Mouse (Mus musculus) hindbrain, embryonic 15.5 days (tissue): Measurements from ENCODE around the gene Pde4b. TPM values are rescaled to one million over a fixed set of nuclear protein-coding genes. Genes with fewer than 3 reads are reported as not detected.
A peak's percentile ranks its signal among the peaks of the same experiment; 100 is the strongest.

Source experiments
- ATAC-seq: fragments of 200-750 bp; cut with Nextera tagmentation; 2 replicates; pipeline ENCODE4 v1.8.0; 2017; ENCODE audit warnings: low read depth, moderate number of reproducible peaks, moderate TSS enrichment; ENCODE audit not compliant: low FRiP score
- H3K27ac ChIP-seq: fragments of 300-500 bp; sonication (generic); replicated peaks from 2 replicates; pipeline ENCODE4 v1.5.1; 2015; ENCODE audit warnings: mild to moderate bottlenecking, inconsistent platforms
- H3K27me3 ChIP-seq: fragments of 300-500 bp; sonication (generic); 2 replicates; pipeline ENCODE4 v1.6.1; 2015; ENCODE audit warnings: control low read depth, inconsistent platforms
- H3K36me3 ChIP-seq: fragments of 300-500 bp; sonication (generic); 2 replicates; pipeline ENCODE4 v1.6.1; 2015; ENCODE audit warnings: control low read depth, inconsistent platforms
- H3K4me1 ChIP-seq: fragments of 300-500 bp; sonication (generic); replicated peaks from 2 replicates; pipeline ENCODE4 v1.6.1; 2015; ENCODE audit warnings: control low read depth, inconsistent platforms
- H3K4me2 ChIP-seq: fragments of 300-500 bp; sonication (generic); 2 replicates; pipeline ENCODE4 v1.6.1; 2015; ENCODE audit warnings: moderate library complexity, mild to moderate bottlenecking, inconsistent platforms
- H3K4me3 ChIP-seq: fragments of 300-500 bp; sonication (generic); 2 replicates; pipeline ENCODE4 v1.5.1; 2015; ENCODE audit warnings: mild to moderate bottlenecking, inconsistent platforms
- H3K9ac ChIP-seq: fragments of 300-500 bp; sonication (generic); 2 replicates; pipeline ENCODE4 v1.6.1; 2015; ENCODE audit warnings: inconsistent platforms
- H3K9me3 ChIP-seq: fragments of 300-500 bp; sonication (generic); 2 replicates; pipeline ENCODE4 v1.6.1; 2016; ENCODE audit warnings: control low read depth, inconsistent platforms
- WGBS: fragments of 180-500 bp; shearing (Covaris S2); methylation state at CpG from one replicate; pipeline ENCODE4 v1.1.7; 2015; 5-methylcytosine and 5-hydroxymethylcytosine counted together
- polyA plus RNA-seq: library from polyadenylated mRNA; unstranded; fragments of >200 nt; fragmentation: Nextera tagmentation; extraction: Ambion mirVana; gene quantifications from 2 replicates; pipeline ENCODE4 v1.2.1, GENCODE M21; 2015

The Pde4b gene
- polyA plus RNA-seq, 1 experiment from 2014 or later, result 44.0 TPM

DNA sequence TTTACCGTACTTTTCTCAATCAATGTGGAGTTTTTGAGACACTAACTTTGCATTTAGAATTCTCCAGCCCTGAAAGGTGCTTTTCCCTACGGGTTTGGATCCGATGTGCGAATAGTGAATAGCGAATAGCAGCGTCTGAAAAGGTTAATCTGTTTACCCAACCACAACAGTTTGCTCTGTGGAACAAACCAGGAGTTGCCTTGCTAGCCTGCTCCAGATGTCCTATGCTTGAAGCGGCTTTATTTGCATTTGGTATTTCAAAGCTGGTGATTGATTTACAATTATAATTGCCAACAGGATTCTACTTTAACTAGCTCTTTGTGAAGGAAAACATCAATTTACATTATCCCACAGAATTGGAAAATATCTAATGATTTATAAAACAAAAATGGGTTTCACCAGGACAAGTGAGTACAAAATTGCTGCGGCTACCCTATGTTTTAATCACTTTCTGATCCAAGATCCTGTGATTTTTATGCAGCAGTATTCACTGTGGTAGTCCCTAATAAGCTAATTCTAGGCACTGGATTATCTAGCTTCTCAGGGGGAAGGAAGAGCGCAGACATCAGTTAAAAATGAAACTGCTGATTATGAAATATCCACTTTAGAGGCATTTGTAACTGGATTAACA is 280.9 kb downstream of the Pde4b start:
- no peak for ATAC-seq
- Histone ChIP-seq H3K27ac (no peak overlapping the region), H3K9ac (no peak overlapping the region), H3K4me2 (no peak overlapping the region), H3K4me3 (no peak overlapping the region), H3K36me3 (no peaks in the 10 kb centered on the region), H3K4me1 (no peaks in the 10 kb centered on the region; the same call in 1 of the 2 replicates), H3K9me3 (no peaks in the 10 kb centered on the region), H3K27me3 (no peaks in the 10 kb centered on the region)
- WGBS, result 37% methylated on average over 9 of the region's 9 CpGs

DNA sequence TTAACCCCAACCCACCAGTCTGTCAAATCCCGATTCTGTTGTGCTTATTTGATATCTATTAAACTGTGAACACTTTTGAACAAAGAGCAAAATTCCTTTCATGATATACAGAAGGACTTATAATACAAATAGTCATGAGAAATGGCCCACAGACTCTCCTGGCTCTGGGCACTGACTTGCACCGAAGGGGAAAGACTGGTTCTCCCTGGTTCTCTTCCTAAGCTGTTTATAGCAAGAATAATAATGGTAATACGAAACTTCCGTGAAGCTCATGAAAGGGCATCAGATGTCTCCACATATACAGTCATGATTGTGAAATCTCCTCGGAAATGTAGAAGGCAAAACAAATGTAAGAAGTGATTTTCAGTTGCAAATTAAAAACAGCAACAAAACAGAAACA is 287.3 kb downstream of the Pde4b start:
- Histone ChIP-seq H3K4me3 (no peak overlapping the region), H3K4me1 (no peaks in the 10 kb centered on the region), H3K4me2 (no peak overlapping the region), H3K27ac (no peak overlapping the region), H3K27me3 (no peaks in the 10 kb centered on the region), H3K9ac (no peak overlapping the region), H3K36me3 (no peaks in the 10 kb centered on the region), H3K9me3 (no peaks in the 10 kb centered on the region)
- WGBS, result 87% methylated on average over 5 of the region's 5 CpGs
- ATAC-seq, result no peak

DNA sequence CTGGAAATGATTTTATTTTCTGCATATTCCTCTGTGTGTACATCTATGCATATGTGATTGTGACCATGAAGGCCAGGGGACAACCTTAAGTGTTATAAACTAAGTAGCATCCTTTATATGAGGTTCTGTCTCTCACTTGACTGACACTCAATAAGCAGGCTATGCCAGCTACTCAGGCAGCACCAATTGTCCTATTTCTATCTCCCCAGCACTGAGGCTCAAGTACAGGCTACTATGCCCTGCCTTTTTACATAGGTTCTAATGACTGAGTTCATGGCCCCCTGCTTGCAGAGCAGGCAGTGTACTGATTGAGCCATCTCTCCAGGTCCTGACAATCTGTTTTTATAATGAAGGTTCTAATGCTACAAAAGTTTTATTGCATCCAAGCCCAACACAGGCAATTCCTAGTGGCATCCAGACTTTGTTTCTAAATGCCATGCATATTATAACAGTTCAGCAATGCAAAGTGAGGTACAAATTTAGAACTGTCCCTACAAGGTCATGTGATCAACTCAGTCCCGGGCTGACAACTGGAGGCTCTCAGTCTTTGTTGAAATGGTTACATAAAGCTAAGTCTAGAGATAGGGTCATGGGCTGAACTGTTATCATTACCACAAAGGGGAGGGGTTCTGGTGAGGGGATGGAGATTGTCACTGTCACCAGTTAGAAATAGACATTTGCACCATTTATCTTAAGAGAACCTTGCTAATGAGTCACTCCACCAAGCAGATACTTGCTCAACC is 295.6 kb downstream of the Pde4b start:
- no peaks in the 10 kb centered on the region for H3K9me3 ChIP-seq
- H3K4me1 ChIP-seq, result no peaks in the 10 kb centered on the region
- WGBS, result 78% methylated on average over 1 of the region's 1 CpGs
- no peak overlapping the region for H3K4me3 ChIP-seq
- no peaks in the 10 kb centered on the region for H3K36me3 ChIP-seq
- H3K27ac ChIP-seq, result no peak overlapping the region
- no peak for ATAC-seq
- no peaks in the 10 kb centered on the region for H3K27me3 ChIP-seq
- H3K4me2 ChIP-seq, result no peak overlapping the region
- no peak overlapping the region for H3K9ac ChIP-seq

DNA sequence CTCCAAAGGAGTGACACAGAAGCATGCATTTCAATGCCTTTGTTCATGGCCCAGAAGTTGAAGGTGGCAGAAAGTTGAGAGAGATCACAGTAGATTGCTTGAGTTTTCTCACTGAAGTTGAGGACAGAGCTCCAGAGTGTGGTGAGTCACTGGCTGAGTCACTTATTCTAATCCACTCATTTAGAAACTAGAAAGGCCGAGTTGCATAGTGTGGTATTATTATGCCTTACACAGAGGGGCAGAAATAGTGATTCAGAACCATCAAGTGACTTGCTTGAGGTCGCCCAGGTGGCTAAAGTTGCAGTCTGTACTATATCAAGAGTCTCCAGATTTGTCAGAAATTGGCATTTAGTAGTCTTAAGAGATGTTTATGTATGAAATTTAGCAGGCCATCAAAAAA is 306.3 kb downstream of the Pde4b start:
- ATAC-seq, result no peak
- no peak overlapping the region for H3K27ac ChIP-seq
- no peak overlapping the region for H3K9ac ChIP-seq
- no peaks in the 10 kb centered on the region for H3K36me3 ChIP-seq
- 0 out of 2 replicates have a peak, but pooled peaks cover 3% of the 10 kb centered on the region for H3K9me3 ChIP-seq
- H3K4me1 ChIP-seq, result 0 out of 2 replicates have a peak, but pooled peaks cover 3% of the 10 kb centered on the region
- WGBS, result 71% methylated on average over 2 of the region's 2 CpGs
- H3K4me3 ChIP-seq, result no peak overlapping the region
- H3K4me2 ChIP-seq, result no peak overlapping the region
- H3K27me3 ChIP-seq, result no peaks in the 10 kb centered on the region

DNA sequence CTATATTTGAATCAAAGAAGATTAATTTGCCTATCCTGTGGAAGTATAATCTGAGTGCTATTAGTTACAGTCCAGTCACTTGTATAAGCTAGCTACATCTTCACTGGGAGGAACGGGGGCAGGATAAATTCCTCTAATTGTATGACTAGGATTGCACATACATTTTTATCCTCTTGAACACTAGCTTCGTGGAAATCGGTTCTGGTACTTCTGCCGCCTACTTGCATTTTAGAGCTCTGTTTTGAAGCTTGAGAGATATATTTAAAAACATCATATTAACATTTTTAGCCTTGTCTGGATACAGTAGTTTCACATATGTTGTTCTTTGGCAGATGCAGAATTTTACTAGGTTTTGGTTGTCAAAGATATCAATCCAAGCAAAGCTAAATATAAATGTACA is 310.0 kb downstream of the Pde4b start:
- H3K4me2 ChIP-seq, result no peak overlapping the region
- no peak overlapping the region for H3K4me3 ChIP-seq
- no peaks in the 10 kb centered on the region for H3K36me3 ChIP-seq
- H3K27me3 ChIP-seq, result no peaks in the 10 kb centered on the region
- H3K27ac ChIP-seq, result no peak overlapping the region
- 0 out of 2 replicates have a peak, but pooled peaks cover 3% of the 10 kb centered on the region for H3K4me1 ChIP-seq
- no peak for ATAC-seq
- H3K9ac ChIP-seq, result no peak overlapping the region
- 0 out of 2 replicates have a peak, but pooled peaks cover 3% of the 10 kb centered on the region for H3K9me3 ChIP-seq
- 88% methylated on average over 4 of the region's 4 CpGs for WGBS

DNA sequence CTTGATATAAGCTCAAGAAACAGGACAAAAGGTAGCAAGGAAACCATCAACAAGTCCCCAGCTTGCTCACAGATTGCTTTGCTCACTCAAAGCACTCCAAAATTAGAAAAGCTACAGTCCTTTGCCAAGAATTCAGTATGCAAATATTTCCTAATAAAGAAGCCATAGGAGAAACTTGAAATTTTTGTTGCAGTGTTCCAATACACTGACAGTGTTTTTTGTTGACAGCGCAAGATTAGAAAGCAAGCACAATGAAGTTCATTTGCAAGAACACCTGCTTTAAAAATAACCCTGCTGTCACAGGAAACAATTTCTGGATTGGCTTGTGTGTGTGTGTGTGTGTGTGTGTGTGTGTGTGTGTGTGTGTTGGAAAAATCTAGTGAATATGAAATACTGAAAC is 311.2 kb downstream of the Pde4b start:
- H3K4me2 ChIP-seq, result no peak overlapping the region
- H3K4me1 ChIP-seq, result 0 out of 2 replicates have a peak, but pooled peaks cover 3% of the 10 kb centered on the region
- no peak overlapping the region for H3K4me3 ChIP-seq
- H3K27ac ChIP-seq, result no peak overlapping the region
- 92% methylated on average over 1 of the region's 1 CpGs for WGBS
- 0 out of 2 replicates have a peak, but pooled peaks cover 3% of the 10 kb centered on the region for H3K9me3 ChIP-seq
- no peaks in the 10 kb centered on the region for H3K36me3 ChIP-seq
- H3K9ac ChIP-seq, result no peak overlapping the region
- no peaks in the 10 kb centered on the region for H3K27me3 ChIP-seq
- ATAC-seq, result no peak

DNA sequence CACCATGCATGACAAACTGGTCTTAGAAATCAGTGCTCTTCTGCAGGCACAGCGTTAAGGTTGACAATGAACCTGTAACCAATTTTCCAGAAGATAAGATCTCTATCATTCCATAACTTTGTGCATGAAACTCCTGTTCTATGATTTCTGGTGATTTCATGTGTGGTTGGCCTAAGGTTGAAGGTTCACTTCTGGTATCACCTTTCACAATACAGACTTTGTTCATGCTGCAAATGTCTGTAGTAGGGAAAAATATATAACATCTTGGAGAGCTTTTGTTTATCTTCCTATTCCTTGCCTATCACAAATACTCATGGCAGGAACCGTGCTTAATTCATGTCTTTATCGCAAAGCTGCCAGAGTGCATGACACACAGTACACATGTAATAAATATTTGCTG is 319.5 kb downstream of the Pde4b start:
- WGBS, result 60% methylated on average over 3 of the region's 3 CpGs
- no peak for ATAC-seq

DNA sequence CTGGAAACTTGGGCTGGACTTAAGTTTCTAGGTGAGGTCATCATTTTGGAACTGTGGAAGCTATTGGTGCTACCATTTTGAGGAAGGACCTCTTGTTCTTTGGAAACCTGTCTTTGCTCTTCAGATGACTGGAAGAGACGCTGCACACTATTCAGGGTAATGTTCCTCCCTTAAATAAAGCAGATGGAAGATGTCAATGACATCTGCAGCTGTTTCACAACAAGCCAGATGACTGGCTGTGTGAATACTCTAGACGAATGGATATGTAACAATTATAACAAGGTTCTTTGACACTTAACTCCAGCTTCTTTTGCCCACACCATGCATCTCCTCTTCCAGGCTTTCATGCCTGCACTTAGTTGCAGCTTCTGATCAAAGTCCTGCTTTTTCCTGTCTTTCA is 320.8 kb downstream of the Pde4b start:
- Histone ChIP-seq H3K4me2 (no peak overlapping the region), H3K27ac (no peak overlapping the region), H3K9ac (no peak overlapping the region), H3K36me3 (no peaks in the 10 kb centered on the region), H3K9me3 (no peaks in the 10 kb centered on the region), H3K4me1 (peaks cover 5% of the 10 kb centered on the region; the same call in 1 of the 2 replicates), H3K4me3 (no peak overlapping the region), H3K27me3 (no peaks in the 10 kb centered on the region)
- no peak for ATAC-seq
- 72% methylated on average over 2 of the region's 2 CpGs for WGBS

More for the DNA sequence above, 319.5 kb downstream of the Pde4b start:
- Histone ChIP-seq H3K4me1 (peaks cover 5% of the 10 kb centered on the region; the same call in 1 of the 2 replicates), H3K27ac (no peak overlapping the region), H3K4me2 (no peak overlapping the region), H3K9me3 (no peaks in the 10 kb centered on the region), H3K9ac (no peak overlapping the region), H3K36me3 (no peaks in the 10 kb centered on the region), H3K4me3 (no peak overlapping the region), H3K27me3 (no peaks in the 10 kb centered on the region)

DNA sequence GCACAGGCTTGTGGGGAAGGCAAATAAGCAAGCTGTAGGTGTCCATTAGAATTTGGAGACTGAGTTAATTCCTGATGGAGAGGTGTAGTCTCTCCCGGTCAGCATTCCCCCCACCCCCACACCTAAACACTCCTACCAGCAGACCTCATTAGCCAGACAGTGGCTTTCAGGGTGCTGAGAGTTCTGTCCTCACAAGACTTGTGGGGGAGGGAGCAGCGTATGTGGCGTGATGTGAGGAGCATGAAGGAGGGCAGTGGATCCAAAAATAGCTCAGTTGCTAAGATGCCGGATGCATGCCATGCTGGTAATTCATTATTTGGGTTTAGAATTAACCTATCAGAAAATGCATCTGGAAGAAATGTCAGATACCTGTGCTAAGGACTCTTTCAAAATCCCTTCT is 321.6 kb downstream of the Pde4b start:
- H3K9me3 ChIP-seq, result no peaks in the 10 kb centered on the region
- no peak overlapping the region for H3K27ac ChIP-seq
- H3K4me3 ChIP-seq, result no peak overlapping the region
- no peaks in the 10 kb centered on the region for H3K36me3 ChIP-seq
- no peak overlapping the region for H3K4me2 ChIP-seq
- peaks cover 5% of the 10 kb centered on the region; the same call in 1 of the 2 replicates for H3K4me1 ChIP-seq
- 37% methylated on average over 4 of the region's 4 CpGs for WGBS
- no peak overlapping the region for H3K9ac ChIP-seq
- no peak for ATAC-seq
- H3K27me3 ChIP-seq, result no peaks in the 10 kb centered on the region

DNA sequence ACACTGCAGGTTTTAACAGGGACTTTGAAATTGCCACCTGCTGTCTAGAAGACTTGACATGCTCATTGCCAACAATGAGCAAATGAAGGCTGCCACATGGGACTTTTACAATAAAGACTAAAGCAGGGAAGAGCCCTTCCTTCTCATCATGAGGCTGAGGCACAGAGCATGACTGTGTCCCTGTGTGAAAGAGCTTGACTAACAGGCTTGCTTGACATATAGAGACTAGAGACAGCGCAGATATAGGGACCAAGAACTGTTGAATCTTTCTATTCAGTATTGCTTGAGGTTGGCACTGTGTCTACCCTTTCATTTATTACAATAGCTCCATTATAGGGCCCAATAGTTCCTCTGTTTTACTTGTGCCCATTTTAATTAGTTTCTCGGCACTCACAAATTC is 325.8 kb downstream of the Pde4b start:
- 58% methylated on average over 2 of the region's 2 CpGs for WGBS
- Histone ChIP-seq H3K36me3 (no peaks in the 10 kb centered on the region), H3K4me1 (peaks cover 5% of the 10 kb centered on the region; the same call in 1 of the 2 replicates), H3K4me2 (no peak overlapping the region), H3K27me3 (no peaks in the 10 kb centered on the region), H3K9me3 (no peaks in the 10 kb centered on the region), H3K9ac (no peak overlapping the region), H3K4me3 (no peak overlapping the region), H3K27ac (0 out of 2 replicates have a peak overlapping the region, but pooled peaks have one; percentile 34)
- ATAC-seq, result peak; percentile 65; the same call in 1 of the 2 replicates

DNA sequence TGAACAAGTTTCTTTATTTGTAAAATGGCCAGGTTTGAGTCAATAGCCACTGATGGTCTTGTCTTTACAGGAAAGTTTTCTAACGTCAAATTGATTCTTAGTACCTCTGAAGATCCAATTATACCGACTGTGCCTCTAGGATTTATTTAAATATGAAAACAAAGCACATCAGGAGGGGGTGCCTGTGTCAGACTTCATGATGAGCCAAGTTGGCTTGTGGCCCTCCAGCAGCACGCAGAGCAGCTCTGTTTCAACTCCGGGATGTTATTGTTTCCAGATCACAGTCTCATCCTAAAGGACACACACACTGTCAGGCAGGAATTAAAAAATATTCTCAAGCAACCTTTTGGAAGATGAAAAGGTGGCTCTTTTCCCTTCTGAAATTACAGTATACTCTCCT is 326.5 kb downstream of the Pde4b start:
- no peak overlapping the region for H3K4me2 ChIP-seq
- H3K36me3 ChIP-seq, result no peaks in the 10 kb centered on the region
- no peak overlapping the region for H3K9ac ChIP-seq
- peaks cover 4% of the 10 kb centered on the region; the same call in 1 of the 2 replicates for H3K4me1 ChIP-seq
- H3K27ac ChIP-seq, result 0 out of 2 replicates have a peak overlapping the region, but pooled peaks have one; percentile 34
- no peak overlapping the region for H3K4me3 ChIP-seq
- 0 out of 2 replicates have a peak, but pooled peaks have one; percentile 19 for ATAC-seq
- no peaks in the 10 kb centered on the region for H3K27me3 ChIP-seq
- whole genome bisulfite sequencing, result 26% methylated on average over 4 of the region's 4 CpGs
- no peaks in the 10 kb centered on the region for H3K9me3 ChIP-seq

DNA sequence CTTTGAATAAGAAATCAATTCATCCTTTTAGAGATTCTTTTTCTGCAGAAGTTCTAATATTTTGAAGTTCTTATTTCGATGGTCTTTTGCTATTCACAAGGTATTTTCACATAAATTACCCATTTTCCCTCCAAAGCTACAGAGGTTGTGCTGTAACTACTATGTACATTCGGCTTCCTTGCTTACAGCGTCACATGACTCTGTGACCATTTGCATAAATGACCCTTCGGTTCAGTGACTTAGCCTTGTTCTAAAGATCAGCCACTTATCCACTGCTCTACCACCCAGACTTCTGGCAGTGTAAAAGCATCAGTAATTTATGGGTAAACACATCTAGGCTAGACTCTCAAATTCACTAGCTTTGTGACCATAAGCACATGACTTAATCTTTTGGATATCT is 327.3 kb downstream of the Pde4b start:
- Histone ChIP-seq H3K9ac (no peak overlapping the region), H3K4me2 (no peak overlapping the region), H3K27me3 (no peaks in the 10 kb centered on the region), H3K9me3 (no peaks in the 10 kb centered on the region), H3K4me3 (no peak overlapping the region), H3K36me3 (no peaks in the 10 kb centered on the region), H3K27ac (no peak overlapping the region), H3K4me1 (no peaks in the 10 kb centered on the region)
- WGBS, result 79% methylated on average over 4 of the region's 4 CpGs
- ATAC-seq, result no peak
